Mouse (Mus musculus): Measurements from ENCODE around the gene Pi4kb.
A peak's percentile ranks its signal among the peaks of the same experiment; 100 is the strongest.
"Not testable (repeated sequence)": the region's sequence is repeated elsewhere in the genome, so short reads cannot be mapped to it uniquely, and the experiment has no call there.

Gene Pi4kb

DNA sequence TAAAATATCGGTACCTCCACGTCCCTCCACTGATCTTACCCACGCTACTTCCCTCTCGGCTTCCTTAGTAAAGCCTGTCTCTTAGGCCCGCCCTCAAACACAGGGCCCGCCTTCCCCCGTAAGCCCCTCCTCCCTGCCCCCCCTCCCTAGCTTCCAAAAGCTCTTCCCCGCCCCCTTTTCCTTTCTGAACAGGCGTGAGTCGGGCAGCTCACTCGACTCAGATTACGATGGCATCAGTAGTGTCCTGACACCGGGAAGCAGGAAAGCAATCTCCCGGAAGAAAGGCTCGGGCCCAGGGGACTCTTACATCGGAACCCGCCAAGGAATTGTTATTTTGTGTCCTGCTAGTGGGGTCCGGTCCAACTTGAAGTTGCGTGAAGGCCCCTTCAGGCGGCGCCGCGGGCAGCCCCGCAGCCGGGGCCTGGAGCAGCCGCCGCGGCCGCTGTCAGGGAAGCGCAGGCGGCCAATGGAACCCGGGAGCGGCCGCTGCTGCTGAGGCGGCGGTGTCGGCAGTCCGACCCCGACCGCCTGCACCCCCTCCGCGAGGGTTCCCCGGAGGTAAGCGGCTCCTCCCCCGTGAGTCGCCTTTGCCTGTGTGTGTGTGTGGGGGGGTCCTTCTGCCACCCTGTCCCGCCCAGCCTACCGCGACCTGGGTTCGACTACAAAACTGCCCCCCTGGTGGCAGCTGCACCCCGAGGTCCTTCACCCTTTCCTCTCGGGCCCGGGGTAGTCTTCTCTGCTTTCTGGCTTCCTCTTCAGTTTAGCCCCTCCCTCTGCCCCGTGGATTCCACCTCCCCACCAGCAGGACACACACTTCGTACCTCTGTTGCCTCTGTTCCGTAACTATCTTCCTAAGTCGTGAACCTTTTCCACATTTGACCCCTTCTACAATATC, at the start of gene Pi4kb:
Gene Pi4kb (plus strand): TSS at position 204 of the 895 bp plus-strand sequence.
- peak; percentile 88 for DNase-seq

DNA sequence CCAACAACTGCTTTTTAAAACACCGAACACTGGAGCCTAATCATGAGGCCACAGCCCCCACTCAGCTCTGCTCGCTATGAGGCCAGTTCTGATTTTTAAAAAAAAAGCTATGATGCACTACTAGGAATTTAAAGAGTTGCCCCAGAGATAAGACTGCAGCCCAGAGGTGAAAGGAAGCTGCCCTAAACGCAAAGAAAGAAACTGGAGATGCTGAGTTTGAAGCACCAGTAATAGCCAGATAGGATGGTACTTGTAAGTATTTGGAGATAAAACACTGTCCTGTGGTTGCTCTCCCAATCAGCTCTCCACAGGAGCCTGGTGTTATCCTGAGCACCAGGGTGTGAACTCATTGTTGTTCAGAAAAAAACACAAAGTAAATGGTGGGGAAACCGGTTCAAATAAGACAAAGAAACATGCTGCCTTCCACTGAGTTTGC, 48.2 kb upstream of the Pi4kb start:
- DNase-seq = not testable (repeated sequence)

DNA sequence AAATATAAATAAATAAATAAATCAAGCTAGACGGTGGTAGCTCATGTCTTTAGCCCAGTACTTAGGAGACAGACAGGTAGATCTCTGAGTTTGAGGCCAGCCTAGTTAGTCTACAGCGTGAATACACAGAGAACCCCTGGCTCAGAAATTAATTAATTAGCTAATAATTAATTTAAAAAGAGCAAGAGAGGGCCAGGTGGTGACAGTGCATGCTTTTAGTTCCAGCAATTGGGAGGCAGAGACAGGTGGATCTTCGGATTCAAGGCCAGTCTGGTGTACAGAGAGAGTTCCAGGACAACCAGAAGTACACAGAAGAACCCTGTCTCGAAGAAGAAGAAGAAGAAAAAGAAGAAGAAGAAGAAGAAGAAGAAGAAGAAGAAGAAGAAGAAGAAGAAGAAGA, 45.6 kb upstream of the Pi4kb start:
- DNase-seq = not testable (repeated sequence)

DNA sequence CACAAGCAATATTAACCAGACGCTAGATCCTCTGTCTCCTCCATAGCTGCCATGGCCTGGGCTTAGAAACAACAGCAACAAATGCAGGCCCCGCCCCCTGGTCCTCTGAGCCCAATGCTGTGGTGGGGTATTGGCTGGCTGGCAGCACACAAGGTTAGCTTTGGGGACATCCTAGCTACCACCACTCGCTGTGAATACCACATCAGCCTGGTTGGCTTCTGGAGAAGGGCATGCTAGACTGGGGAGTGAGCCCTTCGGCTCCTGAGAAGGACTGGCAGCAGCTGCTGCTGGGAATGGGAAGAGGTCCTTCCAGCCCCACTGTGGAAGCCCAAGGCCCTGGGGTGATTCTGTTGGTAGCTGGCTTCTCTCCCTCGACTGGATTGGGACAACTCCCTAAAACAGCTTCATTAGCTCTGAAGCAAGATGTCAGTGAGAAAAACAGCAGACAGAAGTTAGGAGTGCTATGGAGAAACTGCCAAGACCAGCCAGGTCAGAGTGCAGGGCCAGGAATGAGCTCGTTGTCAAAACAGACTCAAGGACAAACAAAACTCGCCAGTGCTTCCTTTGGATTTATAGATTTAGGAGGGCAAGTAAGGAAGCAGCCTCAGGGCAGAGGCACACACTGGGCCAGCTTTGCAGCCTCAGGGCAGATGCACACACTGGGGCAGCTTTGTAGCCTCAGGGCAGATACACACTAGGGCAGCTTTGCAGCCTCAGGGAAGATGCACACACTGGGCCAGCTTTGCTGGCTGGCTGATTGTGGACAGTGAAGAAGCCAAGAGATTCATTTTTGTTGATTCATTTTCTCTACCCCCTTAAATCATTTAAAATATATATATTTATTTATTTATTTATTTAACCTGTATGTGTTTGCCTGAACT, 43.9 kb upstream of the Pi4kb start:
- not testable (repeated sequence) for DNase-seq

DNA sequence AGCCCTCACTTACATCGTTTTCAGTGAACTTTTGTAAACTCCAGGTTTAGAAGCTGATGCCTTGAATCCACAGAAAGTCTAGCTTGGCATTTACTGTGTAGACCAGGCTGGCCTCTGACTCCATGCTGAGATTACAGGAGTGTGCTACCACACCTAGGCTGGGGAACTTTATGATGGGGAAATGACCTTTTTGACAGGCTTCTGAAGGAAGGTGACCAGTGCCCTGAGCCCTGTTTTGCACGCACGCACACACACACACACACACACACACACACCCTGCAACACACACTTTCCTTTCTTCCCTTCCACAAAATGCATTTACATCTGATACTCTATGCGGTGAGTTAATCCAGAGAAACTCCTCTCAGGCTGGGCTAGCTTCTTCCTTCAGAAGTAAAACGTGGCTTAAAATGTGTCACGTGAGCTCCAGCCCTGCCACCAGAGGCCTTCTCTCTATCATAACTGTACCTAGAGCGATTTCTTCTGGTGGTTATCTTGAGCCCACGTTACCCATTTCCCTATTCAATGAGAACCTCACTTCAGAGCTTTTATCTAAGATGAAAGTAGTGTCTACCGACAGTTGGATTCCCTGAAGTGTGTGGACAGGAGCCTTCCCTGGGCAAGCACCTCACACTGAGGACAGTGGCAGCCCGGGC, 43.0 kb upstream of the Pi4kb start:
- not testable (repeated sequence) for DNase-seq

DNA sequence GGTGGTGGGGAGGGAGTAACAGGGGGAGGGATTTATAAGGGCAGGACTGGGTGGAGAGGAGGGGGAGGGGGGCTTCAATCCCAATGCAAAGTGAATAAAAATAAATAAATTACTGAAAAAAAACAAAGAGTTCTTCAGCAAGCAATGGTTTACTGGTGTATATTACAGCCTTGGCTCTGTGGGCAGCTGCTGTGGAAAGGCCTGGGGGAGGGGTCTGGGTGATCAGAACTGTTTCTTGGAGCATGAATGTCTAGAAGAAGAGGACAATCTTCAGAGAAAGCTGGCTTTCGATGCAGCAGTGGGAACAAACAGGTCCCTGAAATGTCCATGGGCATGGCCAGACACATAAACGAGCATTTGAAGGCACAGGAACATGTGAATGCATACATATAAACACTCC, 42.3 kb upstream of the Pi4kb start:
- not testable (repeated sequence) for DNase-seq

DNA sequence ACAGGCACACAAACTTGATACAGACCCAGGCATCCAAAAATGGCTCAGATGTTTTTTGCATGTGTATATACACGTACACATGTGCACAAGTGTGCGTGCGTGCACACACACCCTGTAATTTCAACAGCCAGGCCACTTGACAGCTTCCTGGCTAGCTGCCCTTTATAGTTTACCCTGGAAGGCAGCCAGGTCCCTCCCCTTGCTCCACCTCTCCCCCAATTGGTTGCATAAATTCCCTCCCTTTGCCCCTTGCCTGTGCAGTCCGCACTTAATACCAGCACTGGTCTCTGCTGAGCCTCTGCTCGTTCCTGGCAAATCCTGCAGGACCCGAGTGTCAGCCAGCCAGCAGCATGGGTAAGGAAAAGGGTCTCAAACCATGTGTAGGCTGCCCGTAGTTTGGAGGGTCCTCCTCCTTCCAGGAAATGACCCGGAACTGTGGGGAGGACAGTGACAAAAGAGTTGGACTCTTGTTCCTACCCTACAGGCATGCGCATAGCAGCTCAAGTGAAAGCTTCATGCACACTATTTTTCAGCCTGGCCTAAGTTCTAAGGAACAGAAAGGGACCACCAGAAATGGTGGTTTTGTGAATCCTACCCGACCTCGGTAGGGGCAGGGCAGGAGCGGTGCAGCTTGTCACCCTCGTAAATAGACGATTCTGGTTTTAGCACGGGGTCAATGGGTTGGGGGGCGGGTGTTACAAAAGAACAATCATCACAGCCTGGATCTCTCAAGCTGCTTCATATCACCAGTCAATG, 41.5 kb upstream of the Pi4kb start, which contains the start of gene Selenbp1:
Gene Selenbp1 (plus strand): TSS at position 248 of the 756 bp plus-strand sequence.
- DNase-seq = peak; percentile 32

DNA sequence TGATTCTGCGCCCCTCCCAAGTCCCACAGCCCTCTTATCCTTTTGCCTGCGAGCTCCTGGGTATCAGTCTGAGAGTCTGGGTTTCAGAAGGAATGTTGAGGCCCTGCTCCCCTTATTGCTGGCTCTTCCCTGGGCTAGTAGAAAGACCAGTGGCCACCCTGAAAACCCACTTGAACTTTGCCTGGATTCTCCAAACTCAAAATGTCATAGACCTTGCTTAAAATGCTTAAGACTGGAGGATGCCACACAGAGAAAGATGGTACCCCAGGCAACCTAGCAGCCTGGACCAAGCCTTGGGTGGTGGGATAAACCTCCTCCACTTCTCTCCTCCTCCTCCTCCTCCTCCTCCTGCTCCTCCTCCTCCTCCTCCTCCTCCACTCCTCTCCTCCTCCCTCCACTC, 40.9 kb upstream of the Pi4kb start:
- not testable (repeated sequence) for DNase-seq

DNA sequence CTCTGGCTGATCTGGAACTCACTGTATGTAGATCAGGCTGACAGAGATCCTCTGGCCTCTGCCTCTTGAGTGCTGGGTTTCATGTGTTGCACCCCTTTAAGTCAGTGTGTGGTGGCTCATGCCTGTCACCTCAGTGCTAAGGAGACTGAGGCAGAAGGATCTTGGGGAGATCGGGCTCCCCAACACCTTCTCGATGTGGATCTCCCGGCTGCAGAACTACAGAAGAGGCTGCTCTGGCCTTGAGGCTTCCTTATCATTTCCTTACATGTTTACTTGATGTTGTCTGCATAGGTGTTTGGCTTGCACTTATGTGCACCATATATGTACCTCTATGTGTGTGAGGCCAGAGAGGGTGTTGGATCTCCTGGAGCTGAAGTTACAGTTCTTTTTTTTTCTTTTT, 40.0 kb upstream of the Pi4kb start:
- not testable (repeated sequence) for DNase-seq

DNA sequence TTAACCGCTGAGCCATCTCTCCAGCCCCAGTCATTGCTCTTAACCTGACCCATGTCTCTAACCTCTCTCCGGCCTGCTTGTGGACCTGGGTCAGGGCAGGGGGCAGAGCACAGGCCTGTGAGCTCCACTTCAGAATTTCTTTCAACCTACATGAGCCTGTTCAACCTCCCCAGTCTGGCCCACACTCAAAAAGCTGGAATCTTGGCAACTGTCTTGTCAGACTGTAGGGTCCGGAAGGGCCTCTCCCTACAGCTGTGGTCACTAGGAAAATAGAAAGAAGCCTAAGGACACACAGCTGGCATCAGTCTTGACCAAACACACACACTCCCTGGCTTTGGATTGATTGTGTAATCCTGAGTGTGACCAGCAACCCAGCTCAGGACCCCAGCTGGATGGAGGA, 39.2 kb upstream of the Pi4kb start:
- not testable (repeated sequence) for DNase-seq

DNA sequence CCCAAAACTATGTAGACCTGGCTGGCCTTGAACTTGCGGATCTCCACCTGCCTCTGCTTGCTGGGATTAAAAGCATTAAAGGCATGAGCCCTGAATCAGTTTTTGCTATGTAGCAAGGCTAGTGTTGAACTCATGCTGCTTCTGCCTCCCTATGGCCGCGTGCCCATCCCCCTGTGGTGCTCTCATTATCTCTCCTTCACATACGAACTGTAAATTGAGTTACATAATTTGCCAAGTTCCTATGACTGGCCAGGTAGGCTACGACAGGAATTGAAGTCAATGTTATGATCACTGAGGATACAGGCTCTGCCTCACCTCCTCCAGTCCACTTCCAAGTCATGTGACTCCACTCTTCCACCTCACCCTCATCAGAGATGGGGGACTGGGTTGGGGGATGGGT, 38.4 kb upstream of the Pi4kb start:
- not testable (repeated sequence) for DNase-seq

DNA sequence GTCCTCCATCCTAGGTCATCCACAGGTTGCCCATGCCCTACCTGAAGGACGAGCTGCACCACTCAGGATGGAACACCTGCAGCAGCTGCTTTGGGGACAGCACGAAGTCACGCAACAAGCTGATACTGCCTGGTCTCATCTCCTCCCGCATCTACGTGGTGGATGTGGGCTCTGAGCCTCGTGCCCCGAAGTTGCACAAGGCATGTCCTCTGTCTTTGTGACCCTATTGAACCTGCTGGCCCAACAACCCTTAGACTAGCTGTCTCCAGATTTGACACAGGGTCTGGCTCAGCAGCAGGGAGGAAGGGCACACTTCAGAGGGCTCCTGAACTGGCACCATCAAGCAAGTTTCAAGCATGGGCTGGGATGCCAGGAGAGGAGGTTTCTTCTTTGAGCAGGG, 37.3 kb upstream of the Pi4kb start:
- not testable (repeated sequence) for DNase-seq

DNA sequence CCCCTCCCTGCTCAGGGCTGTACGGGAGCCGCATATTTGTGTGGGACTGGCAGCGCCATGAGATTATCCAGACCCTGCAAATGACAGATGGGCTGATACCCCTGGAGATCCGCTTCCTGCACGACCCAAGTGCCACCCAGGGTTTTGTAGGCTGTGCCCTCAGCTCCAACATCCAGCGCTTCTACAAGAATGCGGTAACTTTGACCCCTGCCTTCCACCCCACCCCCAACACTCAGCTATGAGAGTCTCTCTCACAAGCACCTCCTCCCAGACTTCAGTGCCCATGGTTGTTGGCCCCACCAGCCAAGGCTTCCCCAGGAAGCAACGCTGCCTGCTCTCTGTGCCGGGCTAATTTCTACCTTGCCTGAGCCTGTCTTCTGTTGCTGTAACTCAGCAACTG, 34.5 kb upstream of the Pi4kb start:
- DNase-seq = not testable (repeated sequence)

DNA sequence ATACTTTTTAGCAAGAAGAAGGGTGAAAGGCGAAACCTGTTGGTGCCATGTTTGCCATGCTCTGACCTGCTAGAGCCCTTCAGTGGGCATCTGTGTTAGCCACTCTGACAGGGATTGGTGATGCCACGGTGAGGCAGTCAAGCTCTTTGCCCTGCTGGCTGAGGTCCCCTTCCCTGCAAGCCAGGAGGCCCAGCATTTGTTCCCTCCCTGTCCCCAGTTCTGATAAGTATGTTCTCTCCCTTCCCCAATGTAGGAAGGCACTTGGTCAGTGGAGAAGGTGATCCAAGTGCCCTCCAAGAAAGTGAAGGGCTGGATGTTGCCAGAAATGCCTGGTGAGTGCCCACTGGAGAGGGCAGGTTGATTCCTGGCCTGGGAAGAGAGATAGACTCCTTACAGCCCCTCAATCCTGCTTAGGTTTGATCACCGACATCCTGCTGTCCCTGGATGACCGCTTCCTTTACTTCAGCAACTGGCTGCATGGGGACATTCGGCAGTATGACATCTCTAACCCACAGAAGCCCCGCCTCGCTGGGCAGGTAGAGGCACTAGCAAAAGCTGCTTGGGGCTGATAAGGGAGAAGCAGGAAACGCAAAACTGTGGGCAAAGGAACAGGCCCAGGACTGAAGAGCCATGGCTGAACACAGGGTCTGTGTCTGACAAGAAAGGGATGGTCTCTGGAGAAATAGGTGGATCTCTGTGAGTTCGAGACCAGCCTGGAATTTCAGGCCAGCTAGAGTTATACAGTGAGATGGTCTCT, 32.1 kb upstream of the Pi4kb start:
- not testable (repeated sequence) for DNase-seq

DNA sequence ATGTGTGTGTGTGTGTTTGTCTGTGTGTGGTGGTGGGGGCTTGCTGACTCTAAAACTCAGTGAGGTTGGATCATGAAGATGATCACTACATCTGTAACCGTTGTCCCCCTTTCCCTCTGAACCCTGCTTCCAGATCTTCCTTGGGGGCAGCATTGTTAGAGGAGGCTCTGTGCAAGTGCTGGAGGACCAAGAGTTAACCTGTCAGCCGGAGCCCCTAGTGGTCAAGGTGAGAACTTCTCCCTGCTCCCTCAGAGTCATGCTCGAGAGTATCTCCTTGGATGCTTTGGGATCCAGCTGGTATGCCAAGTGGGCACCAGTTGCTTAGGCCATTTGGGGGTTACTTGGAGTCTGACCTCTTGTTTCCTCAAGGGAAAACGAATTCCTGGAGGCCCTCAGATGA, 30.8 kb upstream of the Pi4kb start:
- not testable (repeated sequence) for DNase-seq

DNA sequence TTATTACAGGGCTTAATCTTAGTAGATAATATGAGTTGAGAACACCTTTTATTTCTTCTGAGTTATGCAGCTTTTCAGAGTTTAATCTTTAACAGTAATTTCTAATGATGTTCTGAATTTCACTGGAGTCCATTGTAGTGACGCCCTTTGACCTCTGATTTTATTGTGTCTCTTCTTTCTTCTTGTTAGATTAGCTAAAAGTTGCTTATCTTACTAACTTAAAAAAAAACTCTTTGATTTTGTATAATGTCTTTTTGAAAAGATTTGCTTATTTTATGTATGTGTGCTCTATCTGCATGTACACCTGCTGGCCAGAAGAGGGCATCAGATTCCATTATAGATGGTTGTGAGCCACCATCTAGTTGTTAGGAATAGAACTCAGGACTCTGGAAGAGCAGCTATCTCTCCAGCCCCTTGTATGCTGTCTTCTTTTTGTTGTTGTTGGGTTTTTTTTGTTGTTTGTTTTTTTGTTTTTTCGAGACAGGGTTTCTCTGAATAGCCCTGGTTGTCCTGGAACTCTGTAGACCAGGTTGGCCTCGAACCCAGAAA, 26.4 kb upstream of the Pi4kb start:
- no peak for DNase-seq

DNA sequence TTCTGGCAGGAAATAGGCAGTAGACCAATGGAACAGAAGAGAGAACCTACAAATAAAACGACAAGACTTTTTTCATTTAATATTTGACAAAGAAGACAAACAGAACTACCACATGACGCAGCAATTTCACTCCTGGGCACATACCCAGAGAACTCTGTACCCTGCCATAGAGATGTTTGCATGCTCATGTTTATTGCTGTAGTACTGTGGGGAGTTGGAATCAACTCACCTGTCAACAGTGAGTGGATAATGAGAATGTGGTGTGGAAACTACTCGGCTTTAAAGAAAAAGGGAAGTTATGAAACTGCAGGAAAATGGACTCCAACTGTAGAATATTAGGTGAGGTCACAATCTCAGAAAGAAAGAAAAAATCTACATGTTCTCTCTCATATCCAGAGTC, 24.9 kb upstream of the Pi4kb start:
- DNase-seq = no peak

DNA sequence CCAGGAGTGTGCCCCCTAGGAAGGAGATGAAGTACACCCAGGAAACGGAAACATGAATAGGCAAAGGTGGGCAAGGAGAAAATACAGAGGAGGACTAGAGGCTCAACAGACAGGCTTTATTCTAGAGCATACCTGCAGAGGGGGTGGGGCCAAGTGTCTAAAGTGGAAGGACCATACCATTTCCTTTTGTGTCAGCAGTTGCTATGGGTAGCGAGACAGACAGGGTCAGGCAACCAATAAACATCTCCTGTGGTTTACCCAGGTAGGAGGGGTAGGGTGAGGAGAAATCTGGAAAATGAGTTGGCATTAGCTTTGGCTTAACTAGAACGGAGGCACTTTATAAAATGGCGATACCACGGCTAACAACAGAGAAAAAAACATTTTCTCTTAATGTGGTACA, 21.7 kb upstream of the Pi4kb start:
- DNase-seq = peak; percentile 82

DNA sequence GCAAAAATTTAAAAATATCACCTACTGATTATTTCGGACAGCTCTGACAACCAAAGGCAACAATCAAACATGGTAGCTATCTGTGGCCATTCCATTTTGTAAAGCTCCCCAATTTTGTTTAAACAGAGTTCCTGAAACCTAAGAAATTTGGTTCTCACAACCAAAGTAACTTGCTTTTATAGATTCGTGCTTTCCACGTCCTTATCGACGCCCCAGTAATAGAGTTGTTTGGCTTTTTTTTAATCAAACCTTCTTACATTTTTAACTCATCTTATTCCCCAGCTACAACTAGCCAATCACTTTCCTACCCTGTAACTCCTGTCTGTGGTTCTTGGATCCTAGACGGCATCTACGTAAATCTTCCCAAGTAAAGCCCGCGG, 21.2 kb upstream of the Pi4kb start:
- no peak for DNase-seq

DNA sequence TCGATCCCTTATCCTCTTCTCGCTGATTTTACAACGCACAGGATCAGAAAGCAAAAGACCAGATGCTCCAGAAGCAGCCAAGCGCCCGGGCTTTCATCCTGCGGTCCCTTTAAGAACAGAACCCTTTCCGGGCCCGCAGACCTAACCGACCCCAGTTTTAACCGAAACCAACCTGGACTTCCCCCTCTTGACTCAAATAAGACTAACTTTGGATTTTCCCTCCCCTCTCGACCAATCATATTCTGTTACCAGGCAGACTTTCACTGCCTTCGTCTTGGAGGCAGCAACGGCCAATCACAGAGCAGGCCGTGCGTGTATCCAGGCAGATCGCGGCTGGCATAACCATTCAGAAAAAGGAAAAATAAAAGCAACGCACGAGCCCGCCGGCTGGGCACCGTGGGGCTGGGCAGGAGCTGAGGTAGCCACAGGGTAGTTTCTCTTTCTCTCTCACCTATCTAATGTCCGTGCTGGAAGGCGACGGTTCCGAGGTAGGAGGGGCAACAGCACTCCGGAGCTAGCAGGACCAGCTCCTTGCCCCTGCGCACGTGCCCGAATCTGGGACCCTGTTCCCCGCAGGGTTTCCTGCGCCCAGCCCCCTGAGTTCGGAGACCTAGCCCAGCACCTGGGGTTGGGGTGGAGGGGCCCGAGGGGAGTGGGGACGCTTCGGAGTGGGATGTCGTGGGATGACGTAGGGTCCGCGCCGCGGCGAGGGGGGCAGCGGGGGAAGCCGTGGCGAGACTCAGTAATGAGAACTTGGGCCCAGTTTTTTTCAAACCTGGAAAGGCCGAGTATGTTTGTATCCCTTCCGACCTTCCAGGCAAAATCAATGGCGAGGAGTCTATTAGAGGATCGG, 20.5 kb upstream of the Pi4kb start, which contains the start of gene Rfx5:
Gene Rfx5 (plus strand): TSS at position 312 of the 853 bp plus-strand sequence.
- peak; percentile 97 for DNase-seq

Measured in cerebellum, adult 9-11 months (tissue).